Mouse (Mus musculus) small intestine, adult 2 months (tissue): ENCODE results near the gene Zc3h12c.

ENCODE experiments used
- CTCF ChIP-seq: fragments of 200-500 bp; IDR thresholded peaks from 2 replicates; pipeline ENCODE4 v1.5.1; 2012; ENCODE audit warnings: low read depth, mild to moderate bottlenecking, control low read depth, inconsistent platforms, low read length, moderate library complexity, mixed read lengths; ENCODE audit not compliant: insufficient replicate concordance, insufficient read length; ENCODE audit errors: extremely low read depth
- POLR2A ChIP-seq: fragments of 200-500 bp; IDR thresholded peaks from 2 replicates; pipeline ENCODE4 v1.6.1; 2012; ENCODE audit warnings: low read depth, mild to moderate bottlenecking, control low read depth, inconsistent platforms, low read length, moderate library complexity

- no peak for TF ChIP-seq POLR2A
- TF ChIP-seq CTCF: no peak
Observed at GRCm38 (mm10) chr9:52172550-52172949, 4.2 kb upstream of the Zc3h12c start.
